Mouse (Mus musculus) midbrain, embryonic 15.5 days (tissue): ENCODE data around the gene Ptprm. TPM values are rescaled to one million over a fixed set of nuclear protein-coding genes. Genes with fewer than 3 reads are reported as not detected.

Experiments used
- ATAC-seq: fragments of 200-750 bp; cut with Nextera tagmentation; replicated peaks from 2 replicates; pipeline ENCODE4 v1.8.0; 2017; ENCODE audit warnings: moderate TSS enrichment
- H3K27ac ChIP-seq: fragments of 300-500 bp; sonication (generic); 2 replicates; pipeline ENCODE4 v1.5.1; 2015; ENCODE audit warnings: mild to moderate bottlenecking, inconsistent platforms
- H3K27me3 ChIP-seq: fragments of 300-500 bp; sonication (generic); replicated peaks from 2 replicates; pipeline ENCODE4 v1.6.1; 2015; ENCODE audit warnings: inconsistent platforms
- H3K36me3 ChIP-seq: fragments of 300-500 bp; sonication (generic); replicated peaks from 2 replicates; pipeline ENCODE4 v1.6.1; 2015; ENCODE audit warnings: inconsistent platforms
- H3K4me1 ChIP-seq: fragments of 300-500 bp; sonication (generic); 2 replicates; pipeline ENCODE4 v1.6.1; 2015; ENCODE audit warnings: inconsistent platforms
- H3K4me2 ChIP-seq: fragments of 300-500 bp; sonication (generic); 2 replicates; pipeline ENCODE4 v1.6.1; 2015; ENCODE audit warnings: inconsistent platforms, mild to moderate bottlenecking, moderate library complexity
- H3K4me3 ChIP-seq: fragments of 300-500 bp; sonication (generic); 2 replicates; pipeline ENCODE4 v1.5.1; 2015; ENCODE audit warnings: mild to moderate bottlenecking, inconsistent platforms
- H3K9ac ChIP-seq: fragments of 300-500 bp; sonication (generic); 2 replicates; pipeline ENCODE4 v1.6.1; 2015; ENCODE audit warnings: mild to moderate bottlenecking, inconsistent platforms
- H3K9me3 ChIP-seq: fragments of 300-500 bp; sonication (generic); 2 replicates; pipeline ENCODE4 v1.6.1; 2016; ENCODE audit warnings: inconsistent platforms
- WGBS: fragments of 180-500 bp; shearing (Covaris S2); methylation state at CpG from one replicate; pipeline ENCODE4 v1.1.7; 2015; ENCODE audit warnings: mixed read lengths; 5-methylcytosine and 5-hydroxymethylcytosine counted together
- polyA plus RNA-seq: library from polyadenylated mRNA; unstranded; fragments of >200 nt; fragmentation: Nextera tagmentation; extraction: Ambion mirVana; gene quantifications from 2 replicates; pipeline ENCODE4 v1.2.1, GENCODE M21; 2015

The Ptprm gene
- polyA plus RNA-seq, 1 experiment from 2014 or later: 21.8 TPM

DNA sequence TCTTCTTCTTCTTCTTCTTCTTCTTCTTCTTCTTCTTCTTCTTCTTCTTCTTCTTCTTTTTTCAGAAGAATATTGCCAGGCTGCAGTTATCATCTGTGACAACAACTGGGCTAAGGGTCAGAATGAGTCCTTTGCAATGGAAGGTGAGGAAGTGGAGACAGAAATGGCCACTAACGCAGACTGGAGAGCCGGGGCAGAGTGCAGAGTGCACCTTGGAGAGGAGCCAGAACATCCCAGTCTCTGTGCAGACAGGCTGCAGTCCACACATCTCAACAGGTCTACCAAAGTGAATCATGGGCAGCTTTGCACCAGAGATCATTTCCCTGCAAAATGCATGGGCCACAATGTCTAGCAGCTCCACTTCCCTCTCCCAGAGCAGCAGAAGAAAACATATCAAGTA lies 239.4 kb downstream of the Ptprm start:
- H3K4me3 ChIP-seq: no peak overlapping the region
- no peak for ATAC-seq
- H3K27ac ChIP-seq: no peak overlapping the region
- H3K9ac ChIP-seq: no peak overlapping the region
- H3K4me1 ChIP-seq: peaks cover 2% of the 10 kb centered on the region; the same call in 1 of the 2 replicates
- 89% methylated on average over 2 of the region's 2 CpGs for WGBS
- H3K9me3 ChIP-seq: no peaks in the 10 kb centered on the region
- no peak overlapping the region for H3K4me2 ChIP-seq
- H3K27me3 ChIP-seq: no peaks in the 10 kb centered on the region
- no peaks in the 10 kb centered on the region for H3K36me3 ChIP-seq

DNA sequence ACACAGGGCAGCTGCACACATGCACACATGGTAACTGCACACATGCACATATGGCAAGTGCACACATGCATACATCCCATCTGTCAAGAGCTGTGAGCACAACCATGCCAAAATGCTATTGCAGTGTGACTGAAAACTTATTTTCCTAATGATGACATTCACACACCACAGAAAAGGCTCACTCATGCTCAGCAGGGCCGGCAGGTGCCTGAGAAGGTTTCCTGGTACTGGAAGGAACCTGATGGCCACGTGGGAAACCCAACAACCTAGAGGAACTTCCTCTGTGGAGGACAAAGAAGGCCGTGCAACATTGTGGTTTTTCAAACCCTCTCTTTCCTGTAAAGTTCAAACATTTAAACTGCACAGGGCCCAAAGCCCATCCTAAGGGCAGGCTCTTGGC lies 241.6 kb downstream of the Ptprm start:
- Histone ChIP-seq H3K27me3 (no peaks in the 10 kb centered on the region), H3K9me3 (no peaks in the 10 kb centered on the region), H3K27ac (no peak overlapping the region), H3K4me3 (no peak overlapping the region), H3K4me2 (no peak overlapping the region), H3K36me3 (no peaks in the 10 kb centered on the region), H3K9ac (no peak overlapping the region), H3K4me1 (no peaks in the 10 kb centered on the region)
- ATAC-seq: no peak
- 80% methylated on average over 3 of the region's 3 CpGs for WGBS

DNA sequence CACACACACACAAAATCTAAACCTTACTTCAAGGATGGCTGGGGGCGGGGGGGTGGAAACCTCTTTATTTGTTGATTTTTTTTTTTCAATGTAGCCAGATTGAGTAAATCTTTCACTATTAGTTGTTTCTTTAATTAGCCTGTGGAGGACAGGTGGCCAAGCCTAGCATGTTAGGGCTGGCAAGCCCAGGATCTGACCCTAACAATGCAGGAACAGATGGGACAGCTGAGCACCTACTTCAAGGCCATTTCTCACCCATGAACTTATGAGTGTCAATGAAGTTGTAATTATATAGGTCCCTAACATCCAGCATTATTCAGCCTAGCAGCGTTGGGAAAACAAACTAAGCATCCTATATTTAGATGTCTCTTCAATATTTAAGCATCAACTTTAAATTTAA lies 248.1 kb downstream of the Ptprm start:
- Histone ChIP-seq H3K27ac (no peak overlapping the region), H3K27me3 (no peaks in the 10 kb centered on the region), H3K9me3 (no peaks in the 10 kb centered on the region), H3K4me3 (no peak overlapping the region), H3K9ac (no peak overlapping the region), H3K36me3 (no peaks in the 10 kb centered on the region), H3K4me2 (no peak overlapping the region), H3K4me1 (no peaks in the 10 kb centered on the region)
- ATAC-seq: no peak
- WGBS: 91% methylated on average over 2 of the region's 2 CpGs

DNA sequence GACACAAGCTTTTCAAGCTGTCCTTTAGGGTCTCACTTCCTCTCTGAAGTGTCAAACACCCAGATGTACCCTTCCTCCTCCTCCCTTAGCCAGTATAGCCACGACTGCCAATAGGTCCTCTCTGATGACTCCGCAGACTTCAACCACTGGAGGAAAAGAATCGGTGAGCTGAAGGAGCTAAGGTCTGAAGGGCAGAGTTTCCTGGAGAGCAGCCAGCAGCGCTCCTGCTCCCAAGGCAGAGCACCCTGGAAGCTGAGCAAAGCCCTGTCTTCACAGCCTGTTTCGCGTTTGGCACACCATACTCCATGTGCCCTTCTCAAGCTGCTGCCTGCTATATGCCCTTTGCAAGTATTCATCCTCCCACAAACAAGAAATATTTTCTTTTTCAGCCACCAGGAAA lies 252.2 kb downstream of the Ptprm start:
- H3K4me1 ChIP-seq: no peaks in the 10 kb centered on the region
- no peak overlapping the region for H3K4me2 ChIP-seq
- no peak overlapping the region for H3K27ac ChIP-seq
- H3K27me3 ChIP-seq: no peaks in the 10 kb centered on the region
- no peaks in the 10 kb centered on the region for H3K9me3 ChIP-seq
- no peak overlapping the region for H3K4me3 ChIP-seq
- no peak overlapping the region for H3K9ac ChIP-seq
- no peak for ATAC-seq
- 83% methylated on average over 6 of the region's 6 CpGs for WGBS
- no peaks in the 10 kb centered on the region for H3K36me3 ChIP-seq

DNA sequence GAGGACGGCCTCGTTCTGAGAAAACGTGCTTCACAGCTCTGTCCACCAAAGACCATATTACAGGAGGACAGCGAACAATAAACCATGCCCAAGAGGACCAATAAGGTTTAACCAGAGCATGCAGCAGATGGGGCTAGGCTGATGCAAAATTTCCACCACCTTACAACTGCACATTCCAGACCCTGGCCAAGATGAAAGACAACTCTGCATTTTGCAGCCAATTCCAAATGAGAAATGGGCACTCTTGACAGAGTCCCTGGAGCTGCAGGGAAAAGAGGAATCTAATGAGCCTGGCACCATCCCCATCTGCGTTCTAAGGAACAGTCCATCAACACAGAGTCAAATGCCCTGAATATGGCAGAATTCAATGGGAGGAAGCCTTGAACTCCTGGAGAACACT lies 263.3 kb downstream of the Ptprm start:
- no peaks in the 10 kb centered on the region for H3K27me3 ChIP-seq
- no peak overlapping the region for H3K27ac ChIP-seq
- no peaks in the 10 kb centered on the region for H3K36me3 ChIP-seq
- H3K9me3 ChIP-seq: no peaks in the 10 kb centered on the region
- ATAC-seq: no peak; the same call in 1 of the 2 replicates
- H3K4me1 ChIP-seq: peaks cover 13% of the 10 kb centered on the region; the same call in 1 of the 2 replicates
- H3K4me2 ChIP-seq: no peak overlapping the region
- H3K9ac ChIP-seq: no peak overlapping the region
- H3K4me3 ChIP-seq: no peak overlapping the region
- 72% methylated on average over 5 of the region's 5 CpGs for WGBS

DNA sequence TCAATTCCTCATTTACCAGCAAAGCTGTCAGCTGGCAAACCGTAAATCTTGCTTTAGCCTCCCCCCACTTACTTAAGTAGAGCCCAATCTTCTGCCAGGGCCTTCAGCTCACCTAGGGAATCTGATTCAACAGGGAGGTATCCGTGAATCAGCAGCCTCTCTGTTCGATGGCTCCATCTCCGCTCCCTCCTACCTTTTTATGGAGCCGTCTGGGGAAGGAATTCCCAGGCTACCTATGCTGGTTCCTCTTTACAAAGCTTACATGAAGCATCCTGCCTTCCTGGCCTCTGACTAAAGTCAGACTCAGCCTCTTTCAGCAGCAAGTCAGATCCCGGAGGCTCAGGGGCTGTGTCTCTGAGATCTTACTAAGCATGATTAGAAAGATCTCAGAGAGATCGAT lies 264.1 kb downstream of the Ptprm start:
- Histone ChIP-seq H3K4me3 (no peak overlapping the region), H3K36me3 (no peaks in the 10 kb centered on the region), H3K4me1 (peaks cover 13% of the 10 kb centered on the region; the same call in 1 of the 2 replicates), H3K9ac (0 out of 2 replicates have a peak overlapping the region, but pooled peaks have one; percentile 8), H3K27ac (no peak overlapping the region), H3K9me3 (no peaks in the 10 kb centered on the region), H3K27me3 (no peaks in the 10 kb centered on the region), H3K4me2 (no peak overlapping the region)
- 66% methylated on average over 7 of the region's 7 CpGs for WGBS
- ATAC-seq: no peak

DNA sequence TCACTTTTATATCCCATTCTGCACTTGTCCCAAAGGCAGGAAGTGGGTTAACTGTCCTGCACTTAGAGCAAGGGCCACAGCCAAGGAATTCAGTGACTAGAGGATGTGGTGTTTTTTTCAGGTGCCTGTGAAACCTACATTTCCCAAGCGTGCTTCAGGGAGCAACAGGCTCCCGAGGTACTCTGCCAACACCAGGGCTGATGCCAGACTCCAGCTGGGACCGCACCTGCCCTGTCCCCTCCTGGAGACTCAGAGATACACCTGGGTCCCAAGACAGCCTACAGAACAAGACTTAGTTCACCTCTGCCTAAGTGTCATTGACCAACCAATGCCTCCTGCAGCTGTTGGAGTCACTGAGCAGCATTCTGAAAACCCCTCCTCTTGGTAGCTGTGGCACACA lies 264.6 kb downstream of the Ptprm start:
- WGBS: 90% methylated on average over 3 of the region's 3 CpGs
- no peak for ATAC-seq
- Histone ChIP-seq H3K36me3 (no peaks in the 10 kb centered on the region), H3K9me3 (no peaks in the 10 kb centered on the region), H3K4me2 (no peak overlapping the region), H3K4me1 (peaks cover 13% of the 10 kb centered on the region; the same call in 1 of the 2 replicates), H3K27ac (no peak overlapping the region), H3K27me3 (no peaks in the 10 kb centered on the region), H3K9ac (no peak overlapping the region), H3K4me3 (no peak overlapping the region)

DNA sequence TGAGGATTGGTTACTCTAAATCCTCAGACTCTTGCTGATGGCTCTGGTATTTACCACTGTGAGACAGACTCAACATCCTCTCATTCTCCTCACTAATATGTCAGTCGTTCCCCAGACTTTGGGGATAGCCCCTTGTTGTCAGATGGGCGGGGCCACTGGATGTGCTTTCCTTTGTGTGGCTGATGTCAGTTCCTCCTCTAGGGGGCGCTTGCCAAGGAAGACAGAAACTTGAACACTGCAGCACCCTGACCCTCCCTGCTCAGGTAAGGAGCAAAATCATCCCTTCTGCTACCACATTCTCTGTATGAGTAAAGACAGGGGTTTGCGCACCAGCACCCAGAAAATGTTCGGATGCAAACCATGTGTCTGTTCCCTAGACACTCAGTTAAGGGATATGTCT lies 266.7 kb downstream of the Ptprm start:
- 61% methylated on average over 5 of the region's 5 CpGs for WGBS
- no peaks in the 10 kb centered on the region for H3K9me3 ChIP-seq
- no peak overlapping the region for H3K4me3 ChIP-seq
- ATAC-seq: no peak
- no peak overlapping the region for H3K4me2 ChIP-seq
- H3K27me3 ChIP-seq: no peaks in the 10 kb centered on the region
- no peak overlapping the region for H3K9ac ChIP-seq
- no peak overlapping the region for H3K27ac ChIP-seq
- no peaks in the 10 kb centered on the region for H3K36me3 ChIP-seq
- peaks cover 13% of the 10 kb centered on the region; the same call in 1 of the 2 replicates for H3K4me1 ChIP-seq

DNA sequence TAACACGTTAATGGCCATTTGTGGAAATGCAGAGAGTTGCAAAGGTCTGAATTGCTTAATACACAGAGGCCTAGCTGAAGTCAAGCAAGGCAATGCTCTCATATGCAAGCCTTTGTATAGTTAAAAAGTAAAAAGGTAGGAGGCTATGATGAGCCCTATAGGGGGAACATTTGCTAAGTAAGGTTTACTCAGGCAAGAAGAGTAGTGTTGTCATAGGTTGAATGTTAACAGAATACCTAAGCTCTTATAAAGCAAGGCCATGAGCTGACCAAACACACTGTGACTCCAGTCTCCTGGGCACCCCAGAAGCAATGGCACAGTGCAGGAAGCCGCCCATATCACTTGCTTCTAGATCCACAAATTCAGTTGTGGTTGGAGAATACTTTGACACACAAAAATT lies 267.4 kb downstream of the Ptprm start:
- H3K36me3 ChIP-seq: no peaks in the 10 kb centered on the region
- no peak for ATAC-seq
- no peak overlapping the region for H3K4me2 ChIP-seq
- WGBS: 86% methylated on average over 2 of the region's 2 CpGs
- peaks cover 13% of the 10 kb centered on the region; the same call in 1 of the 2 replicates for H3K4me1 ChIP-seq
- H3K27me3 ChIP-seq: no peaks in the 10 kb centered on the region
- H3K9me3 ChIP-seq: no peaks in the 10 kb centered on the region
- no peak overlapping the region for H3K27ac ChIP-seq
- H3K4me3 ChIP-seq: no peak overlapping the region
- H3K9ac ChIP-seq: no peak overlapping the region

DNA sequence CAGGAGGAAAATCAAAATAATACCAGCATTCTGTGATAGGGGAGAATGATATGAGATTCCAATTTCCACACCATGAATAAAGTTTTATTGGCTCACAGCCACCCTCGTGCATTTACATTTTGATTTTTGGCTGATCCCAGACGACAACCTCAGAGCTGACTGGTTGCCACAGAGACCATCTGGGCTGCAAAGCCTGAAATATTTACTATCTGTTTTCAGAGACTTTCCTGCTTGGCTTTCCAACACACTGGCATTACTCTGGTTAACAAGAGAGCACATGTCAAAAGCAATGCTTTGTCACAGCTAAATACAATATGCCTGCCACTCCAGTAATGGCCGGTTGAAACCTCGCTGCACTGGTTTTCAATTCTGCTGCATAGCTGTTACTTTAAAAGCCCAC lies 269.8 kb downstream of the Ptprm start:
- 37% methylated on average over 4 of the region's 4 CpGs for WGBS
- Histone ChIP-seq H3K9me3 (no peaks in the 10 kb centered on the region), H3K27me3 (no peaks in the 10 kb centered on the region), H3K9ac (no peak overlapping the region), H3K4me1 (no peaks in the 10 kb centered on the region), H3K36me3 (no peaks in the 10 kb centered on the region), H3K27ac (no peak overlapping the region), H3K4me2 (no peak overlapping the region), H3K4me3 (no peak overlapping the region)
- peak; percentile 62 for ATAC-seq

DNA sequence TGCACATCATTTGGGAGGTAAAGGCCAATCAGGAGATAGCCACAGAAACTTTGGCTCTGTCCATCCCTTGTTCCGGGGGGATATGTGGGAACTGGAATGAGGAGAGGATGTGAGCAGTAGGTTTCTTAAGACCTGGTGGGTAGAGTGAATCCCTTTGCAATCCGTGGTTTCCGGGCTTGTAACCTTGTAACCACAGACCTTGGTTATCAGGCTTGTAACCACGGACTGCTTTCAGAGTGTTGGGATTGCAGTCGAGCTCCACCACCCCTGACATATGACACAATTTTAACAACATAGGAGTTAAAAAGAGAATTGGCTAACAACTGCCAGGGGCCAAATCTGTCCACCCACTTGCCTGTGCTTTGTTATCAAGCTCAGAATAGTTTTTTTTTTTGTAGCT lies 270.2 kb downstream of the Ptprm start:
- Histone ChIP-seq H3K9me3 (no peaks in the 10 kb centered on the region), H3K4me2 (no peak overlapping the region), H3K4me3 (no peak overlapping the region), H3K27me3 (no peaks in the 10 kb centered on the region), H3K27ac (no peak overlapping the region), H3K4me1 (no peaks in the 10 kb centered on the region), H3K9ac (no peak overlapping the region), H3K36me3 (no peaks in the 10 kb centered on the region)
- no peak for ATAC-seq
- WGBS: 76% methylated on average over 5 of the region's 5 CpGs

DNA sequence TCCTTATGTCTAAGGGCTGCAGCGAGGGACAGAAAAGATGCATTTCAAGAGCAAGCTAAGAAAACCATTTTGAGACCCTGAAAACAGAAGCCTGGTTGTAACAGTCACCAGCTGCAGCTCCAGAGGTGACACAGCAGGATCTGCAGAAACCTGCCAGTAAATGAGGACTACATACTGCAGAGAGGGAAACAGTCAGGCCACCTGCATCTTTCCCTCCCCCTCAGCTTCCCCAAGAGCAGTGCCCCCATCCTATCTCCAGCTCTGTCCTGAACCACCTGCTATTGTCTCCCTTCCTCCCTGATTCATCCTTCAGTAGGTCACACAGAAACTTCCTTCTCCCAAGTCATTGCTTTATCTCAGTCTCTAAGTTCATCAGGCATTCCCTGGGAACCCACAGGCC lies 274.7 kb downstream of the Ptprm start:
- no peak for ATAC-seq
- WGBS: 76% methylated on average over 1 of the region's 1 CpGs
- Histone ChIP-seq H3K27me3 (no peaks in the 10 kb centered on the region), H3K4me1 (no peaks in the 10 kb centered on the region), H3K36me3 (no peaks in the 10 kb centered on the region), H3K27ac (no peak overlapping the region), H3K9me3 (no peaks in the 10 kb centered on the region), H3K9ac (no peak overlapping the region), H3K4me3 (no peak overlapping the region), H3K4me2 (no peak overlapping the region)

DNA sequence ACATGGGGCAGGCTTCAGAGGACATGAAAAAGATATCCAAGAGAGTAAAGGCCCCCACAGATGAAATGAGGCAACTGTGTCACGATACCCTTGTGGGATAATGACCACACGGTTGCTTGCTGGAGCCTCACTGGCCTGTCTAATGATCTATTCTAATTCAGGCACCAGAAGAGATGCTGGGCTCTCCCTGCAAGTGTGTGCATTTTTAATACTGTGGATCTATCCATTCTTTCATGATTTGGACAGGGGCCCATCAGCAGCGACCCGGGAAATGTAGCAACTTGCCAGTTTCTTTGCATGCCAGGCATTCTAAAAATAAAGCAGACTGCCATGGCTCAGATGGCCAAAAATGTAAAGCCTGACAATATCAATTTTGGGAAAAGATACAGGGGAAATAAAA lies 280.7 kb downstream of the Ptprm start:
- WGBS: 33% methylated on average over 4 of the region's 4 CpGs
- Histone ChIP-seq H3K36me3 (no peaks in the 10 kb centered on the region), H3K4me3 (no peak overlapping the region), H3K4me2 (no peak overlapping the region), H3K27ac (0 out of 2 replicates have a peak overlapping the region, but pooled peaks have one; percentile 6), H3K27me3 (no peaks in the 10 kb centered on the region), H3K9me3 (no peaks in the 10 kb centered on the region), H3K9ac (no peak overlapping the region), H3K4me1 (peaks cover 15% of the 10 kb centered on the region)
- peak; percentile 71; the same call in 1 of the 2 replicates for ATAC-seq
